Mouse (Mus musculus): ENCODE measurements at regions not wholly inside any gene's neighbourhood (a gene's known extent, or its start where the extent isn't known, plus 50 kb on each side); places are given as distances from the start of the nearest gene placed in this dataset.

DNA sequence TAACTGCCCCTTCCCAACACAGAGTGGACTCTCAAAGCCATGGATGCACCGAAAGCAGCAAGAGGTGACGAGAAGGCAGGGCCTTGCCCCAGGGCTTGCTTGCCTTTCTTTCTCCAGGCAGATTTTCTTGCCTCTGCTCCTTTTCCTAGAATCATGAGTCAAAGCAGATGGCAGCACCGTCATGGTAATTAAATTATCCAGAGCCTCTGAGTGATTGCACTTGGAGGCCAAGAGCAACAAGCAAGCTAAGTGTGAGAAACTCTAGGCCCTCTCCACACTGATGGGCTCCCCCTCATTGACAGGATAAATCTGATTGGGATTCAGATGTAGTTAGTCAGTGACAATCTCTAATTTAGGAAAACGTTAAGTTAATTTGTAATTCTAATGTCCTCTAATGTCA, 427.5 kb downstream of the Glrx3 start:
- Histone ChIP-seq H3K4me2 (ENCODE audit: low read length) (no peak overlapping the region), H3K36me3 (ENCODE audit: control insufficient read depth, insufficient read depth, low read length) (no peaks in the 10 kb centered on the region), H3K27ac (ENCODE audit: low read depth, low read length) (no peak overlapping the region), H3K9me3 (replicated peaks; ENCODE audit: control insufficient read depth, low read length) (no peaks in the 10 kb centered on the region), H3K4me3 (ENCODE audit: low read depth, low read length) (no peak overlapping the region), H3K4me1 (ENCODE audit: control insufficient read depth, insufficient read depth, low read length) (peaks cover 7% of the 10 kb centered on the region; the same call in 1 of the 2 replicates), H3K9ac (ENCODE audit: low read length) (no peak overlapping the region), H3K27me3 (replicated peaks; ENCODE audit: control insufficient read depth, insufficient read depth, low read length) (no peaks in the 10 kb centered on the region)
- 47% methylated on average over 4 of the region's 4 CpGs for WGBS
- DNase-seq (ENCODE audit: low spot score) (peak; percentile 74), ATAC-seq (peak; percentile 65; the same call in 1 of the 2 replicates)

DNA sequence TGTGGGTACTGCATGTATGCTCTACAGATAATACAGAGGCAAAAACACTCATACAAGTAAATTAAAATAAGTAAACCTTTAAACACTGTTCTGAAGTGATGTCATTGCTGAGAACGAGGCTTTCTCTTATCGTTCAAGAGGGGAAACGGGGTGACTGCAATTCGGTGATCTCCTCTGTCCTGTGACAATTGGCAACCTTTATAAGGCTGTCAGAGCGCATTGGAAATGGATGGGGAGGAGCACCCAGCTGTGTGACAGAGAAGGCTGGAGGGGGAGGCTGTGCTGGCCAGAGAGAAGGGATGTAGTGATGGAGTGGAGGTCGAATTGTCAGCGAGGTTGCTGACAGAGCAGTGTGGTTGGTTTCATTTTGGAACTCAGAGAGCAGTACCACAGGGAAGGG, 428.0 kb downstream of the Glrx3 start:
- WGBS, result 56% methylated on average over 7 of the region's 7 CpGs
- DNase-seq (ENCODE audit: low spot score), result no peak
- ATAC-seq, result no peak
- Histone ChIP-seq H3K27me3 (replicated peaks; ENCODE audit: control insufficient read depth, insufficient read depth, low read length) (no peaks in the 10 kb centered on the region), H3K9me3 (replicated peaks; ENCODE audit: control insufficient read depth, low read length) (no peaks in the 10 kb centered on the region), H3K27ac (ENCODE audit: low read depth, low read length) (no peak overlapping the region), H3K36me3 (ENCODE audit: control insufficient read depth, insufficient read depth, low read length) (no peaks in the 10 kb centered on the region), H3K4me3 (ENCODE audit: low read depth, low read length) (no peak overlapping the region), H3K4me1 (ENCODE audit: control insufficient read depth, insufficient read depth, low read length) (peaks cover 7% of the 10 kb centered on the region; the same call in 1 of the 2 replicates), H3K4me2 (ENCODE audit: low read length) (no peak overlapping the region), H3K9ac (ENCODE audit: low read length) (no peak overlapping the region)

DNA sequence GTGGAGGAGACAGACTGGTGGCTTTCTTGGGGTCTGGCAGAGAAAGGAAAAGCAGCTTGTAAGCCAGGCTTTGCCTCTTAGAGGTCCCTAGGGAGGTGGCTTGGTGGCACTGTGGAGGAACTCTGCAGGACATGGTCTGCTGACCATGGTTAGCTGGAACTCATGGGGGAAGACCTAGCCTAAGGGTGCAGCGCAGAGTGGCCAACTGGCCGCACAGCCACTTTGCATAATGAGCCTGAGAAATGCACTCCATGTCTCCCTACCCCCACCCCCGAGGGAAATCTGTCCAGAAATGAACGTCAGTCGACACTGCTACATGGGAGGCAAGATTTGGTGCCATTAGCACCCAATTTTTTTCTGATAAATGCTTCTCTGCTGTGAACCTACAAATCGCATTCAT, 429.5 kb downstream of the Glrx3 start:
- Histone ChIP-seq H3K9me3 (replicated peaks; ENCODE audit: control insufficient read depth, low read length) (no peaks in the 10 kb centered on the region), H3K27ac (ENCODE audit: low read depth, low read length) (no peak overlapping the region), H3K9ac (ENCODE audit: low read length) (no peak overlapping the region), H3K4me2 (ENCODE audit: low read length) (no peak overlapping the region), H3K4me3 (ENCODE audit: low read depth, low read length) (no peak overlapping the region), H3K36me3 (ENCODE audit: control insufficient read depth, insufficient read depth, low read length) (no peaks in the 10 kb centered on the region), H3K27me3 (replicated peaks; ENCODE audit: control insufficient read depth, insufficient read depth, low read length) (no peaks in the 10 kb centered on the region), H3K4me1 (ENCODE audit: control insufficient read depth, insufficient read depth, low read length) (peaks cover 7% of the 10 kb centered on the region; the same call in 1 of the 2 replicates)
- ATAC-seq (no peak), DNase-seq (ENCODE audit: low spot score) (no peak)
- 68% methylated on average over 6 of the region's 6 CpGs for WGBS

DNA sequence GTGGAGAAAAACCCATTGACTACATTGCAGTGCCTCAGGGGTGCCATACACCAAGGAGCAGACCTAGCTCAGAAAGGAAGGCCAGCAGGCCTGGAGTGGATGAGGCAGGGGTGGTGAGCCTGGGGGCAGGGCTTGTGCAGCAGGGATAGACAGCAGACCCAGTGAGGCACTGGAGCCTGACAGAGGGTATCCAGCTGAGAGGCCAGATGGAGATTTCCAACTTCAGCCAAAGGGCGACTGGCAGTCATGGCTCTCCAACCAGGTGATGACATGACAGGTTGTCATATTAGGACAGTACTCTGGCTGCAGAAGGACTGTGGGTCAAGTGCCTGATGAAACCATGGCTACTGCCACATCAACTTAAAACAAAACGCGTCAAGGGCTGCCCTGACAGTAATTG, 431.1 kb downstream of the Glrx3 start:
- 80% methylated on average over 3 of the region's 3 CpGs for WGBS
- no peak for DNase-seq (ENCODE audit: low spot score)
- H3K4me3 ChIP-seq (ENCODE audit: low read depth, low read length), result no peak overlapping the region

DNA sequence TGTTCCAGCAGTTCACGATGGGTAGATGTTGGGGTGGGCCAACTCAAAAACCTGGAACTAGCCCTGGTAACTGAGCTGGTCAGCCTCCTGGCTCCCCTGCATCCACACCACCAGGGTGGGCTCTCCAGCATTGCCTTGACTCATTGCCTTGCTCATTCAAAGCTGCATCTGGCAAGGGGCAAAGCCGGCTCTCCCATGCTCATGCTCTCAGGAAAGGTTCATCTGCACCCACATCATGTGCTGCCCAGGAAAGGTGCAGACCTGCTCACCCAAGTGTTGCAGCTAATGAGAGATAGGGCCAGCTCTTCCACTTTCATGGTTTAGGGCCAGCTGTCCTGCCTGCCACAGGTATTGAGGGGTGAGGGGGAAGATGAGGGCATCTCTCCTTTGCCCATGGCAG, 437.9 kb downstream of the Glrx3 start:
- Histone ChIP-seq H3K36me3 (ENCODE audit: control insufficient read depth, insufficient read depth, low read length) (no peaks in the 10 kb centered on the region), H3K9me3 (replicated peaks; ENCODE audit: control insufficient read depth, low read length) (no peaks in the 10 kb centered on the region; the same call in 1 of the 2 replicates), H3K27me3 (replicated peaks; ENCODE audit: control insufficient read depth, insufficient read depth, low read length) (no peaks in the 10 kb centered on the region), H3K4me2 (ENCODE audit: low read length) (no peak overlapping the region), H3K4me3 (ENCODE audit: low read depth, low read length) (no peak overlapping the region), H3K27ac (ENCODE audit: low read depth, low read length) (no peak overlapping the region), H3K9ac (ENCODE audit: low read length) (no peak overlapping the region), H3K4me1 (ENCODE audit: control insufficient read depth, insufficient read depth, low read length) (0 out of 2 replicates have a peak, but pooled peaks cover 3% of the 10 kb centered on the region)
- DNase-seq (ENCODE audit: low spot score) (no peak), ATAC-seq (no peak)
- 90% methylated on average over 2 of the region's 2 CpGs for WGBS

More for the DNA sequence above, 431.1 kb downstream of the Glrx3 start:
- no peaks in the 10 kb centered on the region for H3K9me3 ChIP-seq (replicated peaks; ENCODE audit: control insufficient read depth, low read length)
- no peaks in the 10 kb centered on the region for H3K36me3 ChIP-seq (ENCODE audit: control insufficient read depth, insufficient read depth, low read length)
- peaks cover 9% of the 10 kb centered on the region; the same call in 1 of the 2 replicates for H3K4me1 ChIP-seq (ENCODE audit: control insufficient read depth, insufficient read depth, low read length)
- H3K27me3 ChIP-seq (replicated peaks; ENCODE audit: control insufficient read depth, insufficient read depth, low read length), result no peaks in the 10 kb centered on the region
- H3K9ac ChIP-seq (ENCODE audit: low read length), result no peak overlapping the region
- no peak for ATAC-seq
- no peak overlapping the region for H3K4me2 ChIP-seq (ENCODE audit: low read length)
- H3K27ac ChIP-seq (ENCODE audit: low read depth, low read length), result no peak overlapping the region

DNA sequence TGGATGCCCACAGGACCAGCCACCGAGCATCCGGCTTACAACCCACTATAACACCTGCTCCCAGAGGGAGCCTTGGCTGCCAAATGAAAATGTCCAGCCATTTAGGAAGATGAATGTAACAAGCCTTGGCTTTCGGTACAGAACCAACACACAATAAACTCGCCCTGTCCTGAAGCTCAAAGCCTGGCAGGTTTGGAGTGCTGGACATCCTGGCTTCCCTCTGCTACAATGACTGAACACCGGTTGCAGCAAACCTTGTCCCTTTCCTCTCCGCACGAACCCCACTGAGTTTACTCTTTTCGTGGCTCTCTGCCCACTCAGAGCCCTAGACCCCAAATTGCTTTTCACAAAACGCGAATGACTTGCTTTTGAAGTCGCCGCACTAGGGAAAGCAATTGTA, 441.9 kb downstream of the Glrx3 start:
- DNase-seq (ENCODE audit: low spot score), result no peak
- Histone ChIP-seq H3K9me3 (replicated peaks; ENCODE audit: control insufficient read depth, low read length) (no peaks in the 10 kb centered on the region), H3K4me2 (ENCODE audit: low read length) (no peak overlapping the region), H3K27me3 (replicated peaks; ENCODE audit: control insufficient read depth, insufficient read depth, low read length) (no peaks in the 10 kb centered on the region), H3K9ac (ENCODE audit: low read length) (no peak overlapping the region), H3K4me3 (ENCODE audit: low read depth, low read length) (no peak overlapping the region), H3K36me3 (ENCODE audit: control insufficient read depth, insufficient read depth, low read length) (no peaks in the 10 kb centered on the region), H3K4me1 (ENCODE audit: control insufficient read depth, insufficient read depth, low read length) (no peaks in the 10 kb centered on the region), H3K27ac (ENCODE audit: low read depth, low read length) (no peak overlapping the region)
- 89% methylated on average over 12 of the region's 12 CpGs for WGBS
- ATAC-seq, result no peak

DNA sequence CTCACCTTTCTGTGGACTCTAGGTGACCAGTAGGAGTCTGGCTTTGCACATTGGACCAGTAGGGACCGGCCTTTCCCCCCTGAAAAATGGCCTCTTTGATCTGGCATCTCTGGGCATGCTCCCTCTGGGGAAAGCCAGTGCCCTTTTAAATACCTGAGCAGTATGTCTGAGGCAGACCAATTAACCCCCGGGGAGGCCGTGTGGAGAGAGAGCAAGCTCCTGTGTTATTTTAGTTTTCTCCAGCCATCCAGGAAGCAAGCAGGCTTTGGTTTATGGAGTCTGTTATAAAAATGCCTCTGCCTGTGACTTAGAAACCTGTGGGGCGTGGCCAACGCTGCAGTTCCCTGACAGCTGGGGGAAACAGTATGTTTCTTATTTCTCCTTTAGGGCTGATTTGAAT, 445.5 kb downstream of the Glrx3 start:
- 57% methylated on average over 5 of the region's 5 CpGs for WGBS
- Histone ChIP-seq H3K9me3 (replicated peaks; ENCODE audit: control insufficient read depth, low read length) (no peaks in the 10 kb centered on the region), H3K36me3 (ENCODE audit: control insufficient read depth, insufficient read depth, low read length) (no peaks in the 10 kb centered on the region), H3K4me3 (ENCODE audit: low read depth, low read length) (no peak overlapping the region), H3K9ac (ENCODE audit: low read length) (no peak overlapping the region), H3K4me1 (ENCODE audit: control insufficient read depth, insufficient read depth, low read length) (no peaks in the 10 kb centered on the region), H3K27me3 (replicated peaks; ENCODE audit: control insufficient read depth, insufficient read depth, low read length) (no peaks in the 10 kb centered on the region), H3K27ac (ENCODE audit: low read depth, low read length) (no peak overlapping the region), H3K4me2 (ENCODE audit: low read length) (no peak overlapping the region)
- no peak for DNase-seq (ENCODE audit: low spot score)
- no peak for ATAC-seq

DNA sequence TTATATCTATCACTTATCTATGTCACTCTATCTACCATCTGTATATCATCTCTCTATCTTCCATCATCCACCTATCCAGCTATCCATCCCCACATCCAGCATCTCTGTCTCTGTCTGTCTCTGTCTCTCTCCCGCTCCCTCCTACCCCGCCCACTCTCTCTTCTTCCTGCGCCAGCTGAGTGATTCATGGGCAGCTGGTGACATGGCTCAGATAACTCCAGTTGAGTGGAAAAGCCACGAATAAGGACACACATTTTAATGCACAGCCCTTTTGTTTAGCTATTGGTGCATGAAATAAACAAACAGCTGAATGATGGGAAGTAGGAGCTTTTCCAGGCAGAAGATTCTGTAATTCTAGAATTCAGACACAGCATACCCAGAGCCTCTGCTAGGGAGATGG, 446.3 kb downstream of the Glrx3 start:
- ATAC-seq (no peak), DNase-seq (ENCODE audit: low spot score) (no peak)
- H3K4me1 ChIP-seq (ENCODE audit: control insufficient read depth, insufficient read depth, low read length), result no peaks in the 10 kb centered on the region
- H3K9ac ChIP-seq (ENCODE audit: low read length), result no peak overlapping the region
- no peaks in the 10 kb centered on the region for H3K9me3 ChIP-seq (replicated peaks; ENCODE audit: control insufficient read depth, low read length)
- H3K36me3 ChIP-seq (ENCODE audit: control insufficient read depth, insufficient read depth, low read length), result no peaks in the 10 kb centered on the region
- no peak overlapping the region for H3K4me2 ChIP-seq (ENCODE audit: low read length)
- no peak overlapping the region for H3K27ac ChIP-seq (ENCODE audit: low read depth, low read length)
- H3K4me3 ChIP-seq (ENCODE audit: low read depth, low read length), result no peak overlapping the region
- WGBS, result 75% methylated on average over 4 of the region's 4 CpGs
- H3K27me3 ChIP-seq (replicated peaks; ENCODE audit: control insufficient read depth, insufficient read depth, low read length), result no peaks in the 10 kb centered on the region

DNA sequence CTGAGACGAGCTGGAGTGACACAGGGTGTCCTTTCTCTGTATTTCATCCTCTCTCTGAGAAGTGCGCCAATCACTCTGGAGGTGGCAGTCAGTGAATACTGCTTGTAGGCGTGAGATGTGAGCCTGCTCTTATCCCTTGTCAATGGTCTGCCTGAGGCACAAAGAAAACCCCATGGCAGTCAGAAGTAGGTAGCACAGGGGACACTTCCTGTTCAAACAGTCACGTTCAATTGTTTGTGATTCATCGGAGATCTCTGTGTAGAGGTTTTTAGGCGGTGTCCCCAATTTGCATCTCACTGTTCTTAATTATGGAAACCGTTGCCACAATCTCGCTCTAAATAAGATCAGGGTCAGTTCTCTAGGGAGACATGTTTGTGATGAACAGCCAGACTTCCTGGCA, 447.7 kb downstream of the Glrx3 start:
- 59% methylated on average over 8 of the region's 8 CpGs for WGBS
- Histone ChIP-seq H3K36me3 (ENCODE audit: control insufficient read depth, insufficient read depth, low read length) (no peaks in the 10 kb centered on the region), H3K27me3 (replicated peaks; ENCODE audit: control insufficient read depth, insufficient read depth, low read length) (no peaks in the 10 kb centered on the region), H3K27ac (ENCODE audit: low read depth, low read length) (no peak overlapping the region), H3K9ac (ENCODE audit: low read length) (no peak overlapping the region), H3K4me2 (ENCODE audit: low read length) (no peak overlapping the region), H3K9me3 (replicated peaks; ENCODE audit: control insufficient read depth, low read length) (no peaks in the 10 kb centered on the region), H3K4me1 (ENCODE audit: control insufficient read depth, insufficient read depth, low read length) (no peaks in the 10 kb centered on the region), H3K4me3 (ENCODE audit: low read depth, low read length) (no peak overlapping the region)
- no peak for ATAC-seq
- DNase-seq (ENCODE audit: low spot score), result no peak
